Mouse (Mus musculus): ENCODE data around the gene Gm45717. TPM values are rescaled to one million over a fixed set of nuclear protein-coding genes. Genes with fewer than 3 reads are reported as not detected.
"Not testable (repeated sequence)": the region's sequence is repeated elsewhere in the genome, so short reads cannot be mapped to it uniquely, and the experiment has no call there.

The Gm45717 gene
- polyA plus RNA-seq, 1 experiment from 2014 or later, result not detected

GRCm38 (mm10) chr7:140982971-140983370 lies 27.2 kb upstream of the Gm45717 start:
- H3K27ac ChIP-seq (replicated peaks), result no peak overlapping the region
- ATAC-seq (ENCODE audit: low read depth), result no peak

GRCm38 (mm10) chr7:140981704-140982103 lies 26.0 kb upstream of the Gm45717 start:
- Histone ChIP-seq H3K27ac (replicated peaks) (no peak overlapping the region), H3K9ac (no peak overlapping the region), H3K4me3 (no peak overlapping the region), H3K36me3 (no peaks in the 10 kb centered on the region), H3K9me3 (no peaks in the 10 kb centered on the region), H3K4me2 (no peak overlapping the region), H3K4me1 (replicated peaks) (no peaks in the 10 kb centered on the region), H3K27me3 (no peaks in the 10 kb centered on the region)
- 88% methylated on average over 8 of the region's 8 CpGs for WGBS
- ATAC-seq (ENCODE audit: low read depth), result no peak

More at GRCm38 (mm10) chr7:140982971-140983370, 27.2 kb upstream of the Gm45717 start:
- no peak overlapping the region for H3K4me2 ChIP-seq
- 91% methylated on average over 7 of the region's 7 CpGs for WGBS
- no peak overlapping the region for H3K4me3 ChIP-seq
- H3K9ac ChIP-seq, result no peak overlapping the region
- no peaks in the 10 kb centered on the region for H3K36me3 ChIP-seq
- H3K4me1 ChIP-seq (replicated peaks), result no peaks in the 10 kb centered on the region
- no peaks in the 10 kb centered on the region for H3K9me3 ChIP-seq
- H3K27me3 ChIP-seq, result no peaks in the 10 kb centered on the region

GRCm38 (mm10) chr7:140976720-140977119 lies 21.0 kb upstream of the Gm45717 start:
- not testable (repeated sequence) for H3K27ac ChIP-seq (replicated peaks); H3K9me3 ChIP-seq; H3K4me1 ChIP-seq (replicated peaks); H3K9ac ChIP-seq; H3K4me3 ChIP-seq; H3K36me3 ChIP-seq; H3K27me3 ChIP-seq; H3K4me2 ChIP-seq; ATAC-seq (ENCODE audit: low read depth)
- 91% methylated on average over 9 of the region's 9 CpGs for whole genome bisulfite sequencing

GRCm38 (mm10) chr7:140975465-140975864 lies 19.7 kb upstream of the Gm45717 start:
- Histone ChIP-seq H3K36me3 (no peaks in the 10 kb centered on the region), H3K9me3 (no peaks in the 10 kb centered on the region), H3K27ac (replicated peaks) (no peak overlapping the region), H3K4me2 (no peak overlapping the region), H3K9ac (no peak overlapping the region), H3K4me3 (no peak overlapping the region), H3K4me1 (replicated peaks) (peaks cover 5% of the 10 kb centered on the region), H3K27me3 (peaks cover 9% of the 10 kb centered on the region)
- 20% methylated on average over 3 of the region's 3 CpGs for WGBS
- ATAC-seq (ENCODE audit: low read depth), result no peak

- 16% methylated on average over 9 of the region's 9 CpGs for WGBS
- Histone ChIP-seq H3K4me1 (replicated peaks) (peaks cover 5% of the 10 kb centered on the region), H3K9ac (no peak overlapping the region), H3K4me2 (no peak overlapping the region), H3K9me3 (no peaks in the 10 kb centered on the region), H3K4me3 (no peak overlapping the region), H3K27me3 (peaks cover 9% of the 10 kb centered on the region), H3K27ac (replicated peaks) (no peak overlapping the region), H3K36me3 (no peaks in the 10 kb centered on the region)
- ATAC-seq (ENCODE audit: low read depth), result no peak
Measured at GRCm38 (mm10) chr7:140974940-140975339, 19.2 kb upstream of the Gm45717 start.

GRCm38 (mm10) chr7:140973396-140974165 lies 17.8 kb upstream of the Gm45717 start:
- peaks cover 13% of the 10 kb centered on the region for H3K27me3 ChIP-seq
- no peak overlapping the region for H3K4me2 ChIP-seq
- no peak for ATAC-seq (ENCODE audit: low read depth)
- no peaks in the 10 kb centered on the region for H3K9me3 ChIP-seq
- H3K27ac ChIP-seq (replicated peaks), result no peak overlapping the region
- WGBS, result 10% methylated on average over 14 of the region's 14 CpGs
- H3K9ac ChIP-seq, result no peak overlapping the region
- H3K4me3 ChIP-seq, result no peak overlapping the region
- no peaks in the 10 kb centered on the region for H3K36me3 ChIP-seq
- H3K4me1 ChIP-seq (replicated peaks), result peaks cover 5% of the 10 kb centered on the region

GRCm38 (mm10) chr7:140971479-140972171 lies 15.9 kb upstream of the Gm45717 start:
- no peak overlapping the region for H3K4me3 ChIP-seq
- no peak for ATAC-seq (ENCODE audit: low read depth)
- H3K4me2 ChIP-seq, result no peak overlapping the region
- no peak overlapping the region for H3K9ac ChIP-seq
- WGBS, result 87% methylated on average over 8 of the region's 8 CpGs
- no peaks in the 10 kb centered on the region for H3K9me3 ChIP-seq
- H3K36me3 ChIP-seq, result no peaks in the 10 kb centered on the region
- H3K27ac ChIP-seq (replicated peaks), result no peak overlapping the region
- H3K27me3 ChIP-seq, result peaks cover 18% of the 10 kb centered on the region
- peaks cover 10% of the 10 kb centered on the region for H3K4me1 ChIP-seq (replicated peaks)

GRCm38 (mm10) chr7:140970931-140971330 lies 15.2 kb upstream of the Gm45717 start:
- peaks cover 18% of the 10 kb centered on the region for H3K27me3 ChIP-seq
- no peak overlapping the region for H3K9ac ChIP-seq
- H3K27ac ChIP-seq (replicated peaks), result no peak overlapping the region
- no peak overlapping the region for H3K4me3 ChIP-seq
- no peaks in the 10 kb centered on the region for H3K9me3 ChIP-seq
- WGBS, result 48% methylated on average over 7 of the region's 7 CpGs
- no peaks in the 10 kb centered on the region for H3K36me3 ChIP-seq
- peaks cover 10% of the 10 kb centered on the region for H3K4me1 ChIP-seq (replicated peaks)
- no peak for ATAC-seq (ENCODE audit: low read depth)
- H3K4me2 ChIP-seq, result no peak overlapping the region

GRCm38 (mm10) chr7:140968710-140969109 lies 13.0 kb upstream of the Gm45717 start:
- H3K9me3 ChIP-seq; H3K27me3 ChIP-seq; ATAC-seq (ENCODE audit: low read depth); H3K4me1 ChIP-seq (replicated peaks); H3K27ac ChIP-seq (replicated peaks); H3K4me2 ChIP-seq; H3K9ac ChIP-seq; H3K4me3 ChIP-seq; H3K36me3 ChIP-seq: not testable (repeated sequence)
- WGBS, result 18% methylated on average over 3 of the region's 3 CpGs

GRCm38 (mm10) chr7:140967862-140968591 lies 12.3 kb upstream of the Gm45717 start:
- Histone ChIP-seq H3K9ac (no peak overlapping the region), H3K27me3 (peaks cover 8% of the 10 kb centered on the region; the same call in 1 of the 2 replicates), H3K36me3 (no peaks in the 10 kb centered on the region), H3K9me3 (no peaks in the 10 kb centered on the region), H3K4me3 (no peak overlapping the region), H3K4me1 (replicated peaks) (peaks cover 5% of the 10 kb centered on the region; the same call in 1 of the 2 replicates), H3K4me2 (no peak overlapping the region), H3K27ac (replicated peaks) (no peak overlapping the region)
- ATAC-seq (ENCODE audit: low read depth), result no peak
- 8% methylated on average over 14 of the region's 14 CpGs for WGBS

GRCm38 (mm10) chr7:140966921-140967320 lies 11.2 kb upstream of the Gm45717 start, which contains the start of gene Ifitm1:
Gene Ifitm1 (plus strand): TSS chr7:140967221.
- Histone ChIP-seq H3K4me1 (replicated peaks) (peaks cover 5% of the 10 kb centered on the region; the same call in 1 of the 2 replicates), H3K4me3 (no peak within 1 kb of the TSS), H3K27ac (replicated peaks) (no peak within 1 kb of the TSS), H3K9me3 (no peaks in the 10 kb centered on the region), H3K27me3 (peaks cover 8% of the 10 kb centered on the region; the same call in 1 of the 2 replicates), H3K4me2 (no peak within 1 kb of the TSS), H3K9ac (no peak within 1 kb of the TSS), H3K36me3 (no peaks in the 10 kb centered on the region)
- no peak for ATAC-seq (ENCODE audit: low read depth)
- 78% methylated on average over 4 of the region's 4 CpGs for WGBS

- Histone ChIP-seq H3K27me3 (peaks cover 1% of the 10 kb centered on the region; the same call in 1 of the 2 replicates), H3K9ac (no peak overlapping the region), H3K9me3 (no peaks in the 10 kb centered on the region), H3K36me3 (no peaks in the 10 kb centered on the region), H3K4me1 (replicated peaks) (peaks cover 15% of the 10 kb centered on the region), H3K4me2 (no peak overlapping the region), H3K27ac (replicated peaks) (no peak overlapping the region), H3K4me3 (no peak overlapping the region)
- ATAC-seq (ENCODE audit: low read depth), result no peak
- WGBS, result 41% methylated on average over 2 of the region's 2 CpGs
Measured at GRCm38 (mm10) chr7:140962733-140963132, 7.0 kb upstream of the Gm45717 start.

Measured in neural tube, embryonic 13.5 days (tissue).